Mouse (Mus musculus) erythroblast, embryonic 14.5 days (primary cell): Measurements from ENCODE around the gene Ctnnd2. TPM values are rescaled to one million over a fixed set of nuclear protein-coding genes. Genes with fewer than 3 reads are reported as not detected.

ENCODE experiments used
- H3K27me3 ChIP-seq: 2 replicates; pipeline ENCODE4 v1.6.1; 2012; ENCODE audit warnings: inconsistent platforms; ENCODE audit not compliant: control insufficient read depth
- H3K36me3 ChIP-seq: 2 replicates; pipeline ENCODE4 v1.6.1; 2012; ENCODE audit warnings: mild to moderate bottlenecking, inconsistent platforms; ENCODE audit not compliant: control insufficient read depth
- H3K4me1 ChIP-seq: 2 replicates; pipeline ENCODE4 v1.6.1; 2012; ENCODE audit warnings: inconsistent platforms; ENCODE audit not compliant: control insufficient read depth
- H3K4me3 ChIP-seq: replicated peaks from 2 replicates; pipeline ENCODE3; 2012; ENCODE audit warnings: moderate library complexity, mild to moderate bottlenecking, inconsistent platforms
- H3K9me3 ChIP-seq: 2 replicates; pipeline ENCODE4 v1.6.1; 2012; ENCODE audit warnings: low read length, inconsistent platforms, mixed read lengths; ENCODE audit not compliant: control insufficient read depth
- GATA1 ChIP-seq: IDR thresholded peaks from 2 replicates; pipeline ENCODE4 v1.6.1; 2012; ENCODE audit warnings: low read length, inconsistent platforms, mixed read lengths
- TAL1 ChIP-seq: IDR thresholded peaks from 3 replicates; pipeline ENCODE4 v1.6.1; 2012; ENCODE audit warnings: low read length, inconsistent platforms, mixed read lengths
- polyA plus RNA-seq: library from polyadenylated mRNA; stranded (reverse); fragments of >175 nt; gene quantifications from 2 replicates; pipeline ENCODE4 v1.2.3, GENCODE M21; 2012

The Ctnnd2 gene
- polyA plus RNA-seq, 1 experiment = not detected

GRCm38 (mm10) chr15:30726066-30726465 lies 553.7 kb downstream of the Ctnnd2 start:
- no peaks in the 10 kb centered on the region for H3K27me3 ChIP-seq
- no peaks in the 10 kb centered on the region for H3K4me1 ChIP-seq
- peaks cover 5% of the 10 kb centered on the region for H3K9me3 ChIP-seq
- H3K36me3 ChIP-seq = no peaks in the 10 kb centered on the region
- TF ChIP-seq TAL1 (no peak), GATA1 (no peak)
- no peak overlapping the region for H3K4me3 ChIP-seq

- Histone ChIP-seq H3K4me3 (no peak overlapping the region), H3K4me1 (no peaks in the 10 kb centered on the region), H3K27me3 (no peaks in the 10 kb centered on the region), H3K36me3 (no peaks in the 10 kb centered on the region), H3K9me3 (no peaks in the 10 kb centered on the region)
- no peak for TF ChIP-seq TAL1
- no peak for TF ChIP-seq GATA1
Observed at GRCm38 (mm10) chr15:30738178-30738577, 565.8 kb downstream of the Ctnnd2 start.

- Histone ChIP-seq H3K4me3 (no peak overlapping the region), H3K9me3 (no peaks in the 10 kb centered on the region), H3K4me1 (no peaks in the 10 kb centered on the region), H3K27me3 (no peaks in the 10 kb centered on the region), H3K36me3 (no peaks in the 10 kb centered on the region)
- TF ChIP-seq TAL1 (no peak), GATA1 (no peak)
Observed at GRCm38 (mm10) chr15:30740728-30741127, 568.3 kb downstream of the Ctnnd2 start.

GRCm38 (mm10) chr15:30757991-30758390 lies 585.6 kb downstream of the Ctnnd2 start:
- H3K9me3 ChIP-seq = peaks cover 7% of the 10 kb centered on the region
- H3K4me1 ChIP-seq = no peaks in the 10 kb centered on the region
- no peak for TF ChIP-seq GATA1
- no peak for TF ChIP-seq TAL1
- H3K36me3 ChIP-seq = no peaks in the 10 kb centered on the region
- H3K27me3 ChIP-seq = no peaks in the 10 kb centered on the region
- H3K4me3 ChIP-seq = no peak overlapping the region

- no peaks in the 10 kb centered on the region for H3K4me1 ChIP-seq
- no peaks in the 10 kb centered on the region for H3K27me3 ChIP-seq
- no peak for TF ChIP-seq GATA1
- TF ChIP-seq TAL1 = no peak
- peaks cover 2% of the 10 kb centered on the region; the same call in 1 of the 2 replicates for H3K9me3 ChIP-seq
- H3K36me3 ChIP-seq = no peaks in the 10 kb centered on the region
- H3K4me3 ChIP-seq = no peak overlapping the region
Observed at GRCm38 (mm10) chr15:30762211-30762610, 589.8 kb downstream of the Ctnnd2 start.

GRCm38 (mm10) chr15:30762695-30763285 lies 590.4 kb downstream of the Ctnnd2 start:
- TF ChIP-seq TAL1 = no peak
- TF ChIP-seq GATA1 = no peak
- Histone ChIP-seq H3K36me3 (no peaks in the 10 kb centered on the region), H3K9me3 (peaks cover 2% of the 10 kb centered on the region; the same call in 1 of the 2 replicates), H3K27me3 (no peaks in the 10 kb centered on the region), H3K4me1 (no peaks in the 10 kb centered on the region), H3K4me3 (no peak overlapping the region)

GRCm38 (mm10) chr15:30776931-30777330 lies 604.5 kb downstream of the Ctnnd2 start:
- no peak for TF ChIP-seq GATA1
- TF ChIP-seq TAL1 = no peak
- Histone ChIP-seq H3K4me1 (no peaks in the 10 kb centered on the region), H3K4me3 (no peak overlapping the region), H3K36me3 (no peaks in the 10 kb centered on the region), H3K27me3 (no peaks in the 10 kb centered on the region), H3K9me3 (peaks cover 3% of the 10 kb centered on the region; the same call in 1 of the 2 replicates)

- no peaks in the 10 kb centered on the region for H3K27me3 ChIP-seq
- H3K9me3 ChIP-seq = peaks cover 3% of the 10 kb centered on the region; the same call in 1 of the 2 replicates
- no peak overlapping the region for H3K4me3 ChIP-seq
- TF ChIP-seq GATA1 (no peak), TAL1 (no peak)
- no peaks in the 10 kb centered on the region for H3K4me1 ChIP-seq
- H3K36me3 ChIP-seq = no peaks in the 10 kb centered on the region
Observed at GRCm38 (mm10) chr15:30777801-30778200, 605.4 kb downstream of the Ctnnd2 start.

- TF ChIP-seq GATA1 (no peak), TAL1 (no peak)
- no peaks in the 10 kb centered on the region for H3K4me1 ChIP-seq
- no peaks in the 10 kb centered on the region for H3K27me3 ChIP-seq
- no peaks in the 10 kb centered on the region for H3K36me3 ChIP-seq
- peaks cover 3% of the 10 kb centered on the region; the same call in 1 of the 2 replicates for H3K9me3 ChIP-seq
- no peak overlapping the region for H3K4me3 ChIP-seq
Observed at GRCm38 (mm10) chr15:30779903-30780302, 607.5 kb downstream of the Ctnnd2 start.

- Histone ChIP-seq H3K9me3 (peaks cover 5% of the 10 kb centered on the region; the same call in 1 of the 2 replicates), H3K36me3 (no peaks in the 10 kb centered on the region), H3K27me3 (no peaks in the 10 kb centered on the region), H3K4me1 (no peaks in the 10 kb centered on the region), H3K4me3 (no peak overlapping the region)
- TF ChIP-seq GATA1 (no peak), TAL1 (no peak)
Observed at GRCm38 (mm10) chr15:30780977-30781376, 608.6 kb downstream of the Ctnnd2 start.
